Mouse (Mus musculus): ENCODE measurements around the gene Csnk1g2. TPM values are rescaled to one million over a fixed set of nuclear protein-coding genes. Genes with fewer than 3 reads are reported as not detected.

Gene Csnk1g2
- polyA plus RNA-seq, 1 experiment from 2014 or later, result 79.9 TPM

DNA sequence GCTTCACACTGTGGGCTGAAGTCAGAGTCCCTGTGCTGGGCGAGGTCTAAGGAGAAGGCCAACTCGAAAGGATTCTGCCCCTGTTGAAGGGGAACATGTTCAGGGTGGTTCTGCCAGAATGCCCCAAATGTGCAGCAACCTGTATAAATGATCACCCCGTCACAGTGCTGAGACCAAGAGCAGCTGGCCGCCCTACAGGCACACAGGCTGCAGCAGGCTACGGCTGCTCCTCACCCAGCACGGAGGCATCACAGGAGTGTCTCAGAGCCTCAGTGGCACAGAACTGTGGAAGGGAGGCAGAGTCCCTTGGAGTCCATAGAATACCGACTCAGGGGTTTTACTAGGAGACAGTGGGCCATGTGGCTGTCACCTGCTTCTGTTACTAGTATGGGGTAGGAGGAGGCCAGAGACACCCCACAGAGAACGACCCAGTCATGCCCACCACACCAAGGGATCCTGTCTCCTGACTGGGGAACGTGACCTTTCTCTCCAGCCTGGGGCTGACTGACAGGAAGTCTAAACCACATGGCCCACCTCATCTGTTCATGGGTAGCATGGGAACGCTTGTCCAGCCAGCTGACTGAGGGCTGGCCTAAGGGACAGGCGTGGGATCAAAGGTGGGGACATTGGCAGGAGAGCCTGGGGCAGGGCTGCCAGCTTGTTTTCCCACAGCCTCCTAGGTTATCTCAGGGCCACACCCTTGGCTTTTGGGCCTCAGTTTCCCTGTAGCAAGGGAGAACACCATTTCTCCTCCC, 49.5 kb downstream of the Csnk1g2 start:
- H3K36me3 ChIP-seq (ENCODE audit: control insufficient read depth, insufficient read depth, low read length), result peaks cover 36% of the 10 kb centered on the region
- H3K4me1 ChIP-seq (ENCODE audit: control insufficient read depth, insufficient read depth, low read length), result peaks cover 31% of the 10 kb centered on the region
- no peak overlapping the region for H3K4me2 ChIP-seq (ENCODE audit: low read length)
- no peaks in the 10 kb centered on the region for H3K9me3 ChIP-seq (replicated peaks; ENCODE audit: control insufficient read depth, low read length, poor library complexity, severe bottlenecking)
- no peak for ATAC-seq
- 84% methylated on average over 11 of the region's 11 CpGs for WGBS
- no peak overlapping the region for H3K27ac ChIP-seq (ENCODE audit: low read length)
- H3K4me3 ChIP-seq (ENCODE audit: low read depth, low read length), result no peak overlapping the region
- no peaks in the 10 kb centered on the region for H3K27me3 ChIP-seq (ENCODE audit: control insufficient read depth, insufficient read depth, low read depth, low read length)
- no peak overlapping the region for H3K9ac ChIP-seq (ENCODE audit: low read depth, low read length)

DNA sequence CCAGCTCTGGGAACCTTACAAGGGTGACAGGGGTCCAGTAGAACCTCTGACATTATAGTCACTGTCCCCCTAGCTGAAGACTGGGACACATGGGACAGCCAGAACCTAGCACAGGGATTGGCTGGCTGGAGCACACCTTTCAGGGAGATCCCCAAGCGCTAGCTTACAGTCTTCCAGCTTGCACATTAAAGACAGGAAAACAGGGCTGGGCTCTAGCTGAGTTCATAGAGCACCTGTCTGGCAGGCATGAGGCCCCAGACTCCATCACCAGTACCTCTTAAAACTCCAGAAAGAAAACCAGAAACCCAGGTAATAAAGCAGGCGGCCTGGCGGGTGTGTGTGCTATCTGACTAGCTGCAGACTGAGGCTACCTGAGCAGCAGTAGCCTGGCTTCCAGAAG, 51.1 kb downstream of the Csnk1g2 start:
- H3K36me3 ChIP-seq (ENCODE audit: control insufficient read depth, insufficient read depth, low read length), result peaks cover 21% of the 10 kb centered on the region
- no peak overlapping the region; the same call in 1 of the 2 replicates for H3K4me3 ChIP-seq (ENCODE audit: low read depth, low read length)
- WGBS, result 89% methylated on average over 3 of the region's 3 CpGs

DNA sequence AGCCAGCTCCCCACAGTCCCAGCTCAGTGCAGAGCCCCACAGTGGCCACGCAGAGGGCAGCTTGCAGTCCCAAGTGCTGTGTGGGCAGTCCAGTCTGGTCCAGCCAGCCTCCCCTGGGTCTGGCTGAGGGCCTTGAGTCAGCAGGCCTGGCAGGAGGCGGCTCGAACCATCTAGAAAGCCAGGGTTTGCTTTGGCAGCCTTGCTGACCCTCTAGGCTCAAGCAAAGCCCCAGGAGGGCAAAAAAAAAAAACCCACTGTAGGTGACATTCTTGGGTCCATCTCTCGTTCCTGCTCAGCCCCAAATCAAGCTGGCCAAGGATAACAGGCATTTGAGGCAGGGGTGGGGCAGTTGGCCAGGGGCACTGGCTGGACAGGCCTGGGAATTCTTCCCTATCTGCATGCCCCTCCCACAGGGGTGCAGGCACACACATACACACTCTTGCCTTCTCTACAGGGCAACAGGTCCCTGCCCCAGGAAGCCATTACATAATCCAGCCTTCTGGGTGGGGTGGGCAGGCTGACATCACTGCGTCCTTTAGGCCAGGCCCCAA, 51.6 kb downstream of the Csnk1g2 start:
- no peaks in the 10 kb centered on the region for H3K9me3 ChIP-seq (replicated peaks; ENCODE audit: control insufficient read depth, low read length, poor library complexity, severe bottlenecking)
- WGBS, result 72% methylated on average over 5 of the region's 5 CpGs

More for the DNA sequence above, 51.1 kb downstream of the Csnk1g2 start:
- ATAC-seq, result no peak
- H3K27me3 ChIP-seq (ENCODE audit: control insufficient read depth, insufficient read depth, low read depth, low read length), result no peaks in the 10 kb centered on the region
- H3K4me1 ChIP-seq (ENCODE audit: control insufficient read depth, insufficient read depth, low read length), result peaks cover 44% of the 10 kb centered on the region
- H3K9me3 ChIP-seq (replicated peaks; ENCODE audit: control insufficient read depth, low read length, poor library complexity, severe bottlenecking), result no peaks in the 10 kb centered on the region
- peak overlapping the region; percentile 98 for H3K9ac ChIP-seq (ENCODE audit: low read depth, low read length)
- peak overlapping the region; percentile 80 for H3K4me2 ChIP-seq (ENCODE audit: low read length)
- no peak overlapping the region for H3K27ac ChIP-seq (ENCODE audit: low read length)

DNA sequence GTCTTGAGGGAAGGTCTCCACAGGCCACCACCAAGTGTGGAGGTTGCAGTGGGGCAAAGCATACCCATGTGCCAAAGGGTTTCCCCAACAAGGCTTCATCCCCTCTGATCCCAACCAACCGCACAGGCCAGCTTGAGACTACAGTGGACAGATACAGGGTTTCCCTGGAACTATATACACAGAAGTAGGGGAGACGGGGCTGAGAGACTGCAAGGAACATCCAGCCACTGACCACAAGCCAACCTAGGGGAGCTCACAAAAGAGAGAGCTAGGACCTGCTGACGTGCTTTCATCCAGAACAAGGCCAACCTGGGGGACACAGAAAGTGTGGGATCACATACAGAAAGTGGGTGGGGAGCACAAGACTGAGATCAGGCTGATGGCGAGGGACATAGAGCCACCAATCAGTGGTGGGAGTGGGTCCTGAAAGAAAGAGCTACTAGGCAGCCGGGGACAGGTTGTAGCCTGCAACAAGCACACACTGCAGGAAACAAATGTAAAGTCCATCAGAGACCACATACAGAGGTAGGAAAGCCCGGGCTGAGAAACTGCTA, 52.3 kb downstream of the Csnk1g2 start:
- no peaks in the 10 kb centered on the region for H3K27me3 ChIP-seq (ENCODE audit: control insufficient read depth, insufficient read depth, low read depth, low read length)
- no peak for ATAC-seq
- H3K9ac ChIP-seq (ENCODE audit: low read depth, low read length), result peak overlapping the region; percentile 98
- H3K4me2 ChIP-seq (ENCODE audit: low read length), result peak overlapping the region; percentile 80
- WGBS, result 16% methylated on average over 6 of the region's 6 CpGs
- peaks cover 12% of the 10 kb centered on the region for H3K36me3 ChIP-seq (ENCODE audit: control insufficient read depth, insufficient read depth, low read length)
- peaks cover 44% of the 10 kb centered on the region for H3K4me1 ChIP-seq (ENCODE audit: control insufficient read depth, insufficient read depth, low read length)
- H3K27ac ChIP-seq (ENCODE audit: low read length), result peak overlapping the region; percentile 87
- H3K4me3 ChIP-seq (ENCODE audit: low read depth, low read length), result peak overlapping the region; percentile 100
- H3K9me3 ChIP-seq (replicated peaks; ENCODE audit: control insufficient read depth, low read length, poor library complexity, severe bottlenecking), result no peaks in the 10 kb centered on the region

More for the DNA sequence above, 51.6 kb downstream of the Csnk1g2 start:
- peaks cover 44% of the 10 kb centered on the region for H3K4me1 ChIP-seq (ENCODE audit: control insufficient read depth, insufficient read depth, low read length)
- H3K4me3 ChIP-seq (ENCODE audit: low read depth, low read length), result peak overlapping the region; percentile 100
- no peak overlapping the region for H3K27ac ChIP-seq (ENCODE audit: low read length)
- H3K36me3 ChIP-seq (ENCODE audit: control insufficient read depth, insufficient read depth, low read length), result peaks cover 16% of the 10 kb centered on the region
- H3K4me2 ChIP-seq (ENCODE audit: low read length), result peak overlapping the region; percentile 80
- peak overlapping the region; percentile 98 for H3K9ac ChIP-seq (ENCODE audit: low read depth, low read length)
- H3K27me3 ChIP-seq (ENCODE audit: control insufficient read depth, insufficient read depth, low read depth, low read length), result no peaks in the 10 kb centered on the region
- ATAC-seq, result no peak

DNA sequence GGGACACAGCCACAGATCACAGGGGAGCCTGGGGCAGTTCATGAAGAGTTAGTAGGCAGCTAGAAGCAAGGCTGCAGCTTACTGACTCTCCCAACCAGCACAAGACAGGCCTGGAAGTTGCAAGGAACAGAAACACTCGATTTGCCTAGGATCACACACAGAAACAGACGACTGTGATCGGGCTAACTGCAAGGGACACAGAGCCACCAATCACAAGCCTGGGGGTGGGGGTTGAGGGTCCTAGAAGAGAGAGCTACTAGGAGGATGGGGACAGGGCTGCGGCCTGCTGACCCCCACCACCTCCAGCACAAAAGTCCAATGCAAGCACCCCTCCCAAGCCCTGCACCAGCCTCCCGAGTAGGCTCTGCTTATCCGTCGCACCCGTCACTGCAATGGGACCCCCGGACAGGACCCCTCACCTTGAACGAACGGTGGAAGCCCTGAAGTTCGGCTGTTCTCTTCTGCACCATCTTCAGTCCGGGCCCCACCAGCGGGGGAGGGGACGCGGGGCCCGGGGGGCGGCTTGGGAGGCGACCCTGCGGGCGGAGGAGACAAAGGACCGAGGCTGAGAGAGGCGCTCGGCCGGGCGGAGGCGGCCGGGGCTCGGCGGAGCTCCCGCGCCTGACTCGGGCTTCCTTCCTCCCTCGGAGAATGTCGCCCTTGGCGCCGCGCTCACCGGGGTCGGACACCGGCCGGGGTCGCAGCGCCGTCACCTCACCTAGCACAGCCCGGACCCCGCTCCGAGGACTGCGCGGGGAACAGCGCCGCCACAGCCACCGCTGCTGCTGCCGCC, 53.0 kb downstream of the Csnk1g2 start:
- Histone ChIP-seq H3K27me3 (ENCODE audit: control insufficient read depth, insufficient read depth, low read depth, low read length) (no peaks in the 10 kb centered on the region), H3K9ac (ENCODE audit: low read depth, low read length) (peak overlapping the region; percentile 98), H3K27ac (ENCODE audit: low read length) (peak overlapping the region; percentile 87), H3K9me3 (replicated peaks; ENCODE audit: control insufficient read depth, low read length, poor library complexity, severe bottlenecking) (no peaks in the 10 kb centered on the region), H3K4me2 (ENCODE audit: low read length) (peak overlapping the region; percentile 80), H3K36me3 (ENCODE audit: control insufficient read depth, insufficient read depth, low read length) (peaks cover 7% of the 10 kb centered on the region), H3K4me3 (ENCODE audit: low read depth, low read length) (peak overlapping the region; percentile 100), H3K4me1 (ENCODE audit: control insufficient read depth, insufficient read depth, low read length) (peaks cover 44% of the 10 kb centered on the region)
- peak; percentile 32 for ATAC-seq
- WGBS, result 0% methylated on average over 31 of the region's 54 CpGs

DNA sequence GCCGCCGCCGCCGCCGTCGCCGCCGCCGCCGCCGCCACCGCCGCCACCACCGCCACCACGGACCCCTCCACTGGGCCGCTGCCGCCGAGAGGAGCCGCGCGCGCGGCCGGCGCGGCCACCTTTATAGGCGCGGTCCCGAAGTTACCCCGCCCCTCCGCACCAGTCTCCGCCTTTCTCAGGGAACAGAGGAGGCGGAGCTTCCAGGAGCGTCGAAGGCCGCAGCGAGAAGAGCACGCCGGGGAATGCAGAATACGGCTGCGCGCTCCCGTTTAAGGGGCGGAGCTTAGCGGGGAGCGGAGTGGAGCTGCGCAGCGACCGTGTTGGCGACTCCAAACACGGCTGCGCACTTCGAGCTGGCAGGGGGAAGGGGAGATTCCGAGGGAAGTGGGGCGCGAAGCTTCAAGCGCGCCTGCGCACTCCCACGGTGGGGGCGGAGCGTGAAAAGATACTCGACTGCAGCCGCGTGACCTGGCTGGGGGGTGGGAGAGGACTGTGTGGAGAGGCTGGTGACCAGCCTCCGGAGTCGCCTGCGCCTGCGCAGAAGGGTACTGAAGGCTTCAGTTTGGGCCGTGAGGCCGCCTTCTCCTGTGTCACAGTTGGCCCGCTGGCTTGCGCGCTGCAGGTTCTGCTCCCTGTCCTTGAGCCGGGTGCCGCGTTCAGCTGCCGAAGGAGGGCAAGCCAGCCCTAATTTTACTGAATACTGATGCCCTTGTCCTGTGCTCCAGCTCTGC, 53.7 kb downstream of the Csnk1g2 start:
- whole genome bisulfite sequencing, result under 1% methylated on average over 57 of the region's 78 CpGs
- peaks cover 44% of the 10 kb centered on the region for H3K4me1 ChIP-seq (ENCODE audit: control insufficient read depth, insufficient read depth, low read length)

DNA sequence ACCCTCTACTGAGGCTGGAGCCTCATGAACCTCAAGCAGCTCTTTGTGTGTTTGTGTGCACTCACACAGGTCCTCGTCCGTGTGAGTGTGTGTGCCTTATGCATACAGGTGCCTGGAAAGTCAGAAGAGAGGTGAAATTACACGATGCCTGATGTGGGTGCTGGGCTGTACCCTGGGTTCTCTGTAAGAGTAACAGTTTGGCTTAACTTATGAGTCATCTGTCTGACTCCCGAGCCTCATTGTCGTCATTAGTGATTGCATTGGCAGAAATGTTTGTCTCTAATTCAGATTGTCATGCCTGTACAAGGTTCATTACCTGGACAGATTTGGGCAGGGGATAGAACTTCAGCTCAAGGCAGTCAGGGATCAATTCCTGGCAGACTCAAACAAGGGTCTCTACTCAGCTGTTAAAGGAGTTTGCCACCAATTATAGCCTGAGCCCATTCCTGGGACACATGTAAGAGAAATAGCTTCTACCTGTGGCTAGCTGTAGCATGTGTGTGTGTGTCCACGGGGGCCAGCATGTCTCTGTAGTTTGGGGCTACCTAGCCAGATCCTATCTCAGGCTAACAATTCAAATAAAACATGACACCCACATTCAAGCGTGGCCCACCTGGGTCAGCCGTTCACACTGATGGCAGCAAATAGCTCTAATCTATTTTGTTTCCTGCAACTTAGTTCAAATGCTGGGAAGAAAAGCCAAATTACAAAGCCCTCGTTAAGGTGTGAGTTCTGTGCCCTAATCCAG, 54.7 kb downstream of the Csnk1g2 start:
- peak overlapping the region; percentile 100 for H3K4me3 ChIP-seq (ENCODE audit: low read depth, low read length)
- H3K4me1 ChIP-seq (ENCODE audit: control insufficient read depth, insufficient read depth, low read length), result peaks cover 44% of the 10 kb centered on the region
- peak overlapping the region; percentile 96 for H3K27ac ChIP-seq (ENCODE audit: low read length)
- peak overlapping the region; percentile 85 for H3K4me2 ChIP-seq (ENCODE audit: low read length)
- peak; percentile 8 for ATAC-seq
- WGBS, result 44% methylated on average over 9 of the region's 9 CpGs
- H3K9me3 ChIP-seq (replicated peaks; ENCODE audit: control insufficient read depth, low read length, poor library complexity, severe bottlenecking), result no peaks in the 10 kb centered on the region
- H3K36me3 ChIP-seq (ENCODE audit: control insufficient read depth, insufficient read depth, low read length), result no peaks in the 10 kb centered on the region
- no peaks in the 10 kb centered on the region for H3K27me3 ChIP-seq (ENCODE audit: control insufficient read depth, insufficient read depth, low read depth, low read length)
- H3K9ac ChIP-seq (ENCODE audit: low read depth, low read length), result peak overlapping the region; percentile 84

More for the DNA sequence above, 53.7 kb downstream of the Csnk1g2 start:
- peak overlapping the region; percentile 98 for H3K9ac ChIP-seq (ENCODE audit: low read depth, low read length)
- peak overlapping the region; percentile 85 for H3K4me2 ChIP-seq (ENCODE audit: low read length)
- H3K27ac ChIP-seq (ENCODE audit: low read length), result peak overlapping the region; percentile 96
- peaks cover under 1% of the 10 kb centered on the region; the same call in 1 of the 2 replicates for H3K36me3 ChIP-seq (ENCODE audit: control insufficient read depth, insufficient read depth, low read length)
- no peaks in the 10 kb centered on the region for H3K9me3 ChIP-seq (replicated peaks; ENCODE audit: control insufficient read depth, low read length, poor library complexity, severe bottlenecking)
- H3K27me3 ChIP-seq (ENCODE audit: control insufficient read depth, insufficient read depth, low read depth, low read length), result no peaks in the 10 kb centered on the region
- peak overlapping the region; percentile 100 for H3K4me3 ChIP-seq (ENCODE audit: low read depth, low read length)
- ATAC-seq, result peak; percentile 92

DNA sequence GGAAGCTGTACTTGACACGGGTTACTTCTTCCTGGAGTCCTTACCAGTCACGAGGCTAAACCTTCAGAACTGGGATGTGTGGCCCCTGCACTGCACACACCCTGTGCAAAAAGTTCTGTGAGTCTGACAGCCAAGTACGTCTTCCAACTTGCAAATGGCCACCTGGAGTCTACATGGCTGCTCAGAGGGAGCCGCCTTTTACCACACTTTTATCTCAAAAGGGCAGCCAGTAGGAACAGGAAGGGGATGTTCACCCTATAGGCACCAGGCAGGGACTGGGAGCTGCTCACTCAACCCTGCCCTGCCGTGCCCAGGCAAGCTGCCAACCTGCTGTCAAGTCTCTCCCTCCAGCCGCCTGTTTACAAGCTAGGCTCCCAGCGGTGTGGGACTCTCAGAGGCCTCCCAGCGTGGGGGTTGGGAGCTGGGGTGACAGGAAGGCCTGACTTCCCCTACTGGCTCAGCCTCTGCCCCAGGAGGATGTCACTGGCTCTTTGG, 55.4 kb downstream of the Csnk1g2 start, which contains the start of gene Mknk2:
Gene Mknk2, minus strand, starts transcription at position 171 of the 495 bp plus-strand sequence.
- no peaks in the 10 kb centered on the region for H3K27me3 ChIP-seq (ENCODE audit: control insufficient read depth, insufficient read depth, low read depth, low read length)
- peaks cover 40% of the 10 kb centered on the region for H3K4me1 ChIP-seq (ENCODE audit: control insufficient read depth, insufficient read depth, low read length)

More for the DNA sequence above, 55.4 kb downstream of the Csnk1g2 start, which contains the start of gene Mknk2:
- H3K9ac ChIP-seq (ENCODE audit: low read depth, low read length), result peak within 1 kb of the TSS; percentile 84
- no peak for ATAC-seq
- WGBS, result 26% methylated on average over 8 of the region's 8 CpGs
- no peaks in the 10 kb centered on the region for H3K36me3 ChIP-seq (ENCODE audit: control insufficient read depth, insufficient read depth, low read length)
- no peaks in the 10 kb centered on the region for H3K9me3 ChIP-seq (replicated peaks; ENCODE audit: control insufficient read depth, low read length, poor library complexity, severe bottlenecking)
- H3K27ac ChIP-seq (ENCODE audit: low read length), result peak within 1 kb of the TSS; percentile 96
- peak within 1 kb of the TSS; percentile 85 for H3K4me2 ChIP-seq (ENCODE audit: low read length)
- H3K4me3 ChIP-seq (ENCODE audit: low read depth, low read length), result peak within 1 kb of the TSS; percentile 100

Data from midbrain, embryonic 16.5 days (tissue).